Comparison of ENCODE assay signal across 7 mouse cellular contexts in the genomic region with DNA sequence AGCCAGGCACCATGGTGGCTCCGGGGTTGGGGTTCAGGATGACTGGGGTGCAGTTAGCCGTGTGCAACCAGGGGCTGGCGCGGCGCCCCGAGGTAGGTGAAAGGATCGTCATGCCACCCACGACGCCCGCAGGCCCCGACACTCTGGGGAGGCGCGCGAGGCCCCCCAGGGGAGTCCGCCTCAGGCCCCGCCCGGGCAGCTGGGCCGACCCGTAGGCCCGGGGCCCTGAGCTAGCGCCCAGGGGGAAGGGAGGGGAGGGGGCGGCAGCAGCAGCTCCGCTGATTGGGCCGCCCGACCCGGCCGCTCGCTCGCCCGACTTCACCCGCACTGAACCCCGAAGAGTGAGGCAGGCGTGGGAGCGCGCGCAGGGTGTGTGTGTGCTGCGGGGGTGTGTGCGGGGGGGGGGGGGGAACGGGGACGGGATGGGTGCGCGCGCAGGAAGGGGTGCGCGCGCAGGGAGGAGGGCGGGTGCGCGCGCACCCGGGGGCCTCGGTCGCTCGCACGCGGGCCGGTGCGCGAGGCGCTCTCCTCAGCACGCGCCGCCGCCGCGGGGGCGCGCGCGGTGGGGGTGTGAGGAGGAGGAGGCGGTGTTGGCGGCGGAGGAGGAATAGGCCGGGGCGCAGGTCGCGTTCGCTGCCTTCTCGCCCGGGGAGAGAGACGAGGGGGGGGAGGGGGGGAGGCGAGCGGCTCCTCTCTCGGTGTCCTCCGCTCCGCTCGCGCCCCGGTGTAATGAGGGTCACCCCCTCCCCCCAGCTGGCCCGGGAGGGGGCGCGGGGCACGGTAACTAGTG. TPM values are rescaled to one million over a fixed set of nuclear protein-coding genes. Genes with fewer than 3 reads are reported as not detected.
A peak's percentile ranks its signal among the peaks of the same experiment; 100 is the strongest.
DNase-seq lines count a peak whose midpoint lies in the region; ATAC-seq and TF ChIP-seq lines count a peak whose summit lies in the region.

No protein-coding gene starts in this region.

- DNase-seq in heart, adult 2 months: peak; percentile 90 to 93
- DNase-seq in kidney, adult 2 months: peak; percentile 92
- DNase-seq in spleen, postnatal 10 days (ENCODE audit: low spot score in 2 of 2): peak; percentile 88 to 91

- peak overlapping the region; percentile 94 for H3K4me3 ChIP-seq in bone marrow, adult 2 months (replicated peaks; ENCODE audit: control insufficient read depth, low read depth, low read length)
- H3K4me3 ChIP-seq in embryonic facial prominence, embryonic 13.5 days: peak overlapping the region; percentile 86
- H3K4me3 ChIP-seq in heart, adult 2 months: peak overlapping the region; percentile 92
- peak overlapping the region; percentile 95 for H3K4me3 ChIP-seq in kidney, adult 2 months (ENCODE audit: insufficient read depth, low read depth, low read length)
- peak overlapping the region; percentile 86 for H3K4me3 ChIP-seq in limb, embryonic 12.5 days (replicated peaks)
- peak overlapping the region; percentile 69 for H3K4me3 ChIP-seq in midbrain, embryonic 15.5 days

- no peak for TF ChIP-seq CTCF in bone marrow, adult 2 months (IDR thresholded peaks at IDR 0.05; ENCODE audit: control insufficient read depth, insufficient read depth, low read length)
- TF ChIP-seq CTCF in heart, adult 2 months (IDR thresholded peaks at IDR 0.05): no peak
- no peak for TF ChIP-seq CTCF in kidney, adult 2 months (conservative IDR thresholded peaks at IDR 0.05; ENCODE audit: insufficient read depth, insufficient read length, low read depth, low read length)

- peak overlapping the region; percentile 86 for H3K4me2 ChIP-seq in embryonic facial prominence, embryonic 13.5 days
- H3K4me2 ChIP-seq in limb, embryonic 12.5 days: peak overlapping the region; percentile 80
- H3K4me2 ChIP-seq in midbrain, embryonic 15.5 days: peak overlapping the region; percentile 84

- intact Hi-C loops in heart, adult 2 months (cut with DNase I): loop anchor here (5.0 kb wide), 1 partner anchor 111 kb away; a partner anchor contains a TSS

- ATAC-seq in embryonic facial prominence, embryonic 13.5 days (ENCODE audit: insufficient number of reproducible peaks, insufficient read depth, low FRiP score, low TSS enrichment, low read depth): peak; percentile 76
- peak; percentile 72 for ATAC-seq in limb, embryonic 12.5 days (ENCODE audit: insufficient number of reproducible peaks, insufficient read depth, low FRiP score, low TSS enrichment, low read depth)
- peak; percentile 77 for ATAC-seq in midbrain, embryonic 15.5 days (replicated peaks)

- peaks cover 26% of the 10 kb centered on the region for H3K36me3 ChIP-seq in embryonic facial prominence, embryonic 13.5 days
- peaks cover 32% of the 10 kb centered on the region for H3K36me3 ChIP-seq in heart, adult 2 months (ENCODE audit: control insufficient read depth, insufficient read depth, low read length)
- H3K36me3 ChIP-seq in kidney, adult 2 months (ENCODE audit: control insufficient read depth, insufficient read depth, low read length): peaks cover 7% of the 10 kb centered on the region; the same call in 1 of the 2 replicates
- peaks cover 30% of the 10 kb centered on the region for H3K36me3 ChIP-seq in limb, embryonic 12.5 days
- 0 out of 2 replicates have a peak, but pooled peaks cover 2% of the 10 kb centered on the region for H3K36me3 ChIP-seq in midbrain, embryonic 15.5 days (replicated peaks)

- H3K9ac ChIP-seq in embryonic facial prominence, embryonic 13.5 days: peak overlapping the region; percentile 94
- H3K9ac ChIP-seq in heart, adult 2 months (ENCODE audit: low read depth, low read length): peak overlapping the region; percentile 99
- peak overlapping the region; percentile 94 for H3K9ac ChIP-seq in limb, embryonic 12.5 days (replicated peaks)
- H3K9ac ChIP-seq in midbrain, embryonic 15.5 days: peak overlapping the region; percentile 87

- H3K9me3 ChIP-seq in embryonic facial prominence, embryonic 13.5 days: no peaks in the 10 kb centered on the region; the same call in 1 of the 2 replicates
- H3K9me3 ChIP-seq in limb, embryonic 12.5 days: no peaks in the 10 kb centered on the region
- H3K9me3 ChIP-seq in midbrain, embryonic 15.5 days: no peaks in the 10 kb centered on the region

- peaks cover 6% of the 10 kb centered on the region for H3K4me1 ChIP-seq in bone marrow, adult 2 months (ENCODE audit: control insufficient read depth, insufficient read depth, low read length)
- H3K4me1 ChIP-seq in embryonic facial prominence, embryonic 13.5 days: peaks cover 43% of the 10 kb centered on the region
- peaks cover 21% of the 10 kb centered on the region for H3K4me1 ChIP-seq in heart, adult 2 months (ENCODE audit: control insufficient read depth, insufficient read depth, low read length)
- peaks cover 16% of the 10 kb centered on the region for H3K4me1 ChIP-seq in kidney, adult 2 months (ENCODE audit: control insufficient read depth, insufficient read depth, low read length)
- peaks cover 42% of the 10 kb centered on the region for H3K4me1 ChIP-seq in limb, embryonic 12.5 days (replicated peaks)
- peaks cover 51% of the 10 kb centered on the region for H3K4me1 ChIP-seq in midbrain, embryonic 15.5 days

- peaks cover 6% of the 10 kb centered on the region; the same call in 1 of the 2 replicates for H3K79me2 ChIP-seq in heart, adult 2 months (replicated peaks; ENCODE audit: control insufficient read depth, insufficient read depth, low read length)

- TF ChIP-seq POLR2A in bone marrow, adult 2 months (IDR thresholded peaks at IDR 0.05; ENCODE audit: borderline replicate concordance, control insufficient read depth, low read depth, low read length): peak; percentile 59; the same call in 1 of the 2 replicates
- TF ChIP-seq POLR2A in heart, adult 2 months (IDR thresholded peaks at IDR 0.05; ENCODE audit: insufficient read depth, low read depth, low read length): peak; percentile 60; the same call in 1 of the 2 replicates
- peak; percentile 54 for TF ChIP-seq POLR2A in kidney, adult 2 months (IDR thresholded peaks at IDR 0.05; ENCODE audit: low read depth, low read length)

- no peaks in the 10 kb centered on the region for H3K27me3 ChIP-seq in embryonic facial prominence, embryonic 13.5 days
- no peaks in the 10 kb centered on the region for H3K27me3 ChIP-seq in heart, adult 2 months (ENCODE audit: control insufficient read depth, insufficient read depth, low read length)
- H3K27me3 ChIP-seq in kidney, adult 2 months (replicated peaks; ENCODE audit: control insufficient read depth, insufficient read depth, low read length): no peaks in the 10 kb centered on the region
- no peaks in the 10 kb centered on the region for H3K27me3 ChIP-seq in limb, embryonic 12.5 days
- H3K27me3 ChIP-seq in midbrain, embryonic 15.5 days (replicated peaks): no peaks in the 10 kb centered on the region

- 0 out of 2 replicates have a peak, but pooled peaks have one; percentile 26 for TF ChIP-seq EP300 in heart, adult 2 months (IDR thresholded peaks at IDR 0.05; ENCODE audit: insufficient read depth, low read depth, low read length)

- WGBS in bone marrow, adult 2 months: under 1% methylated on average over 67 of the region's 93 CpGs
- under 1% methylated on average over 58 of the region's 93 CpGs for WGBS in embryonic facial prominence, embryonic 13.5 days
- 1% methylated on average over 40 of the region's 93 CpGs for WGBS in heart, adult 2 months
- WGBS in kidney, adult 2 months: under 1% methylated on average over 70 of the region's 93 CpGs
- WGBS in limb, embryonic 12.5 days: under 1% methylated on average over 54 of the region's 93 CpGs
- 1% methylated on average over 58 of the region's 93 CpGs for WGBS in midbrain, embryonic 15.5 days

- H3K27ac ChIP-seq in bone marrow, adult 2 months (ENCODE audit: control insufficient read depth, insufficient read depth, low read depth, low read length, poor library complexity): peak overlapping the region; percentile 100
- peak overlapping the region; percentile 97 for H3K27ac ChIP-seq in embryonic facial prominence, embryonic 13.5 days
- H3K27ac ChIP-seq in heart, adult 2 months: peak overlapping the region; percentile 98
- peak overlapping the region; percentile 94 for H3K27ac ChIP-seq in kidney, adult 2 months (ENCODE audit: insufficient read depth, low read depth, low read length)
- H3K27ac ChIP-seq in limb, embryonic 12.5 days: peak overlapping the region; percentile 99
- H3K27ac ChIP-seq in midbrain, embryonic 15.5 days: peak overlapping the region; percentile 93

RNA-seq across cellular contexts. Expression of a gene that starts 1.8 kb away (rescaled TPM):
- 20.1 and 45.9 TPM in 2 replicates for polyA plus RNA-seq in bone marrow, adult 2 months (2011; ENCODE audit: insufficient read depth, insufficient read length, low replicate concordance, missing spikeins)
- polyA plus RNA-seq in embryonic facial prominence, embryonic 13.5 days (2015; fragmentation: Nextera tagmentation; extraction: Ambion mirVana): 77.2 and 83.0 TPM in 2 replicates
- total RNA-seq in heart, adult 2 months (2021): 10 to 100 TPM; 52.5 to 55.8 TPM
- polyA plus RNA-seq in heart, adult 2 months (2012; rRNA removed): 11.0 and 18.4 TPM in 2 replicates
- 17.6 and 19.6 TPM in 2 replicates for polyA plus RNA-seq in kidney, adult 2 months (2012; rRNA removed)
- polyA plus RNA-seq in limb, embryonic 12.5 days (2016; fragmentation: Nextera tagmentation; extraction: Ambion mirVana): 81.3 and 91.8 TPM in 2 replicates
- polyA plus RNA-seq in midbrain, embryonic 15.5 days (2015; fragmentation: Nextera tagmentation; extraction: Ambion mirVana): 59.1 and 64.3 TPM in 2 replicates

RNA-seq across cellular contexts. Expression of a gene that starts 59.0 kb away (rescaled TPM):
- polyA plus RNA-seq in bone marrow, adult 2 months (2011; ENCODE audit: insufficient read depth, insufficient read length, low replicate concordance, missing spikeins): not detected in 2 replicates
- 3.7 and 4.3 TPM in 2 replicates for polyA plus RNA-seq in embryonic facial prominence, embryonic 13.5 days (2015; fragmentation: Nextera tagmentation; extraction: Ambion mirVana)
- total RNA-seq in heart, adult 2 months (2021): under 1 TPM; 0.07 to 0.21 TPM
- 0.21 and 0.70 TPM in 2 replicates for polyA plus RNA-seq in heart, adult 2 months (2012; rRNA removed)
- 35.3 and 43.5 TPM in 2 replicates for polyA plus RNA-seq in kidney, adult 2 months (2012; rRNA removed)
- 6.1 and 7.4 TPM in 2 replicates for polyA plus RNA-seq in limb, embryonic 12.5 days (2016; fragmentation: Nextera tagmentation; extraction: Ambion mirVana)
- polyA plus RNA-seq in midbrain, embryonic 15.5 days (2015; fragmentation: Nextera tagmentation; extraction: Ambion mirVana): 0.37 and 0.50 TPM in 2 replicates

Comparison
In these comparisons a context has a peak if more than half of its experiments do, and no peak if none do; other contexts are left out.
1. Peak in every context shown above with its lines: DNase-seq, ATAC-seq, H3K4me3 ChIP-seq and H3K27ac ChIP-seq.